Mouse (Mus musculus) cortical plate, adult 2 months (tissue): Measurements from ENCODE around the gene Vdac1.
A peak's percentile ranks its signal among the peaks of the same experiment; 100 is the strongest.

Source experiments
- CTCF ChIP-seq: fragments of 200-500 bp; IDR thresholded peaks from 2 replicates; pipeline ENCODE4 v1.5.1; 2011; ENCODE audit warnings: mild to moderate bottlenecking, control low read depth, low read length; ENCODE audit not compliant: insufficient read depth; ENCODE audit errors: extremely low read depth
- POLR2A ChIP-seq: fragments of 200-500 bp; IDR thresholded peaks from 2 replicates; pipeline ENCODE4 v1.6.1; 2011; ENCODE audit warnings: mild to moderate bottlenecking, low read length, control low read depth; ENCODE audit not compliant: insufficient read depth; ENCODE audit errors: extremely low read depth

DNA sequence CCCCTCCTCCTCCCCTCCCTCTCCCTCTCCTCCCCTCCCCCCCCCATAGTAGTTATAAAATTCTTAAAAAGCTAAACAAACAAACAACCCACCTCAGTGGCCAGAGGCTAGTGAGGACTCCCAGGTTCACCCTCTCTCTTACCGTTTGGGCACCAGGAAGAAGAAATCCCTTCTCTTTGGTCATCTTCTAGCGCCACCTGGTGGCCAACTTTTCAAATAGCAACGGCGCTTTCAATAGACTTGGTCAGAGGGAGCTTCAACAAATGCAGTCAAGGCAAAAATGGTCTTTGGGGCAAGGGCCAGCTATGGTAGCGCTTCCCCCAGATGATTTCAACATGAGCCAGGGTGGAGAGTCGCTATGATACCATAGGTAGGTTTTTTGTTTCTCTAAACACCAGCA is 17.5 kb upstream of the Vdac1 start:
- TF ChIP-seq POLR2A = no peak
- peak; percentile 75 for TF ChIP-seq CTCF
